In genomic region chr12:82077945-82078344, GRCm38 (mm10) we compare ENCODE assay signal across 14 mouse cellular contexts.
DNase-seq lines count a peak whose midpoint lies in the region.
"Had no signal": no experiment of that assay in that cellular context is flagged by ENCODE, and none has a peak within 500 bp of the region (broad histone marks: within the 10 kb centered on the region; RNA-seq: fewer than 3 reads in every experiment).

No protein-coding gene starts in this region.

- intact Hi-C loops in left cerebral cortex, postnatal 14 days (cut with DNase I), result loop anchor here (5.0 kb wide), 1 partner anchor 89 kb away; the partner anchor contains the start of gene Sipa1l1
- intact Hi-C loops in left cerebral cortex, postnatal 4 days (cut with DNase I), result no loop called here
- intact Hi-C loops in left cerebral cortex, postnatal 36 days (cut with DNase I), result loop anchor here (5.0 kb wide), 1 partner anchor 394 kb away; no protein-coding TSS in a partner anchor

- peak; percentile 29 for DNase-seq in layer of hippocampus, adult 11-12 months (ENCODE audit: low spot score)
- no peak for DNase-seq in layer of hippocampus, postnatal 10 days (ENCODE audit: low spot score in 2 of 2)
- peak; percentile 40 to 70 for DNase-seq in left cerebral cortex, postnatal 14 days (ENCODE audit: low spot score in 2 of 2)
- no peak for DNase-seq in left cerebral cortex, postnatal 4 days
- peak; percentile 82 for DNase-seq in brain, adult 2 months (ENCODE audit: low read depth, low spot score)
- peak; percentile 48 to 55 for DNase-seq in left cerebral cortex, postnatal 36 days (ENCODE audit: low spot score in 2 of 2)
- DNase-seq in kidney, postnatal 36 days, result no peak
- DNase-seq: adrenal gland, postnatal 14 days; cerebellum, adult 2 months; cerebellum, postnatal 10 days; embryo, embryonic 11 days; gastrocnemius, adult 2 months; gastrocnemius, postnatal 25 days; heart, postnatal 36 days had no signal

Comparison
In these comparisons a context has a peak if more than half of its experiments do, and no peak if none do; other contexts are left out.
1. DNase-seq: peak in layer of hippocampus, adult 11-12 months (single experiment), left cerebral cortex, postnatal 14 days (2 of 2), brain, adult 2 months (single experiment) and left cerebral cortex, postnatal 36 days (2 of 2); none in layer of hippocampus, postnatal 10 days (0 of 2), left cerebral cortex, postnatal 4 days (single experiment) and kidney, postnatal 36 days (0 of 2).